Mouse (Mus musculus) limb, embryonic 12.5 days (tissue): Measurements from ENCODE around the gene Smpd3. TPM values are rescaled to one million over a fixed set of nuclear protein-coding genes. Genes with fewer than 3 reads are reported as not detected.
A peak's percentile ranks its signal among the peaks of the same experiment; 100 is the strongest.

ENCODE experiments used
- ATAC-seq: fragments of 200-750 bp; cut with Nextera tagmentation; 2 replicates; pipeline ENCODE4 v1.8.0; 2017; ENCODE audit warnings: low read depth, moderate TSS enrichment; ENCODE audit not compliant: insufficient number of reproducible peaks, insufficient read depth, low FRiP score, low TSS enrichment
- H3K27ac ChIP-seq: fragments of 300-500 bp; sonication (generic); 2 replicates; pipeline ENCODE4 v1.5.1; 2016; ENCODE audit warnings: mild to moderate bottlenecking, moderate library complexity
- H3K27me3 ChIP-seq: fragments of 300-500 bp; sonication (generic); 2 replicates; pipeline ENCODE4 v1.6.1; 2016; ENCODE audit warnings: mild to moderate bottlenecking, moderate library complexity
- H3K36me3 ChIP-seq: fragments of 300-500 bp; sonication (generic); 2 replicates; pipeline ENCODE4 v1.6.1; 2016; ENCODE audit warnings: mild to moderate bottlenecking, moderate library complexity
- H3K4me1 ChIP-seq: fragments of 300-500 bp; sonication (generic); replicated peaks from 2 replicates; pipeline ENCODE4 v1.6.1; 2016
- H3K4me2 ChIP-seq: fragments of 300-500 bp; sonication (generic); 2 replicates; pipeline ENCODE4 v1.6.1; 2016; ENCODE audit warnings: mild to moderate bottlenecking, moderate library complexity
- H3K4me3 ChIP-seq: fragments of 300-500 bp; sonication (generic); replicated peaks from 2 replicates; pipeline ENCODE4 v1.5.1; 2016; ENCODE audit warnings: mild to moderate bottlenecking
- H3K9ac ChIP-seq: fragments of 300-500 bp; sonication (generic); replicated peaks from 2 replicates; pipeline ENCODE4 v1.6.1; 2016; ENCODE audit warnings: mild to moderate bottlenecking, moderate library complexity
- H3K9me3 ChIP-seq: fragments of 300-500 bp; sonication (generic); 2 replicates; pipeline ENCODE4 v1.6.1; 2016; ENCODE audit warnings: mild to moderate bottlenecking, moderate library complexity
- WGBS: fragments of 180-500 bp; shearing (Covaris S2); methylation state at CpG from one replicate; pipeline ENCODE4 v1.1.7; 2016; 5-methylcytosine and 5-hydroxymethylcytosine counted together
- polyA plus RNA-seq: library from polyadenylated mRNA; unstranded; fragments of >200 nt; fragmentation: Nextera tagmentation; extraction: Ambion mirVana; gene quantifications from 2 replicates; pipeline ENCODE4 v1.2.1, GENCODE M21; 2016

Smpd3 gene
- polyA plus RNA-seq, 1 experiment from 2014 or later = 0.46 TPM

GRCm38 (mm10) chr8:106265398-106265797, 72.4 kb downstream of the Smpd3 start:
- ATAC-seq = no peak
- no peaks in the 10 kb centered on the region for H3K27me3 ChIP-seq
- 84% methylated on average over 17 of the region's 17 CpGs for WGBS
- H3K4me2 ChIP-seq = no peak overlapping the region
- no peaks in the 10 kb centered on the region for H3K36me3 ChIP-seq
- no peak overlapping the region for H3K9ac ChIP-seq
- H3K4me3 ChIP-seq = no peak overlapping the region
- no peaks in the 10 kb centered on the region for H3K9me3 ChIP-seq
- H3K27ac ChIP-seq = no peak overlapping the region
- H3K4me1 ChIP-seq = peaks cover 6% of the 10 kb centered on the region

- Histone ChIP-seq H3K4me1 (no peaks in the 10 kb centered on the region), H3K9me3 (no peaks in the 10 kb centered on the region), H3K27ac (no peak overlapping the region), H3K4me2 (no peak overlapping the region), H3K9ac (no peak overlapping the region), H3K4me3 (no peak overlapping the region), H3K27me3 (no peaks in the 10 kb centered on the region), H3K36me3 (peaks cover 10% of the 10 kb centered on the region)
- no peak for ATAC-seq
- WGBS = 81% methylated on average over 4 of the region's 4 CpGs
Observed at GRCm38 (mm10) chr8:106263928-106264327, 73.9 kb downstream of the Smpd3 start.

GRCm38 (mm10) chr8:106262343-106262742, 75.4 kb downstream of the Smpd3 start:
- H3K4me2 ChIP-seq = no peak overlapping the region
- no peak overlapping the region for H3K9ac ChIP-seq
- peaks cover 19% of the 10 kb centered on the region for H3K36me3 ChIP-seq
- 79% methylated on average over 5 of the region's 5 CpGs for WGBS
- no peak overlapping the region for H3K27ac ChIP-seq
- H3K4me1 ChIP-seq = no peaks in the 10 kb centered on the region
- H3K4me3 ChIP-seq = no peak overlapping the region
- ATAC-seq = no peak
- no peaks in the 10 kb centered on the region for H3K9me3 ChIP-seq
- no peaks in the 10 kb centered on the region for H3K27me3 ChIP-seq

GRCm38 (mm10) chr8:106260894-106261293, 76.9 kb downstream of the Smpd3 start:
- Histone ChIP-seq H3K9me3 (no peaks in the 10 kb centered on the region), H3K36me3 (peaks cover 19% of the 10 kb centered on the region), H3K4me2 (no peak overlapping the region), H3K27ac (no peak overlapping the region), H3K27me3 (no peaks in the 10 kb centered on the region), H3K4me3 (no peak overlapping the region), H3K9ac (no peak overlapping the region), H3K4me1 (no peaks in the 10 kb centered on the region)
- WGBS = 89% methylated on average over 4 of the region's 4 CpGs
- ATAC-seq = no peak

- WGBS = 91% methylated on average over 10 of the region's 10 CpGs
- Histone ChIP-seq H3K9ac (no peak overlapping the region), H3K27ac (no peak overlapping the region), H3K27me3 (no peaks in the 10 kb centered on the region), H3K4me1 (no peaks in the 10 kb centered on the region), H3K9me3 (no peaks in the 10 kb centered on the region), H3K4me2 (no peak overlapping the region), H3K4me3 (no peak overlapping the region), H3K36me3 (peaks cover 21% of the 10 kb centered on the region)
- ATAC-seq = no peak
Observed at GRCm38 (mm10) chr8:106259579-106260255, 78.1 kb downstream of the Smpd3 start.

- H3K4me1 ChIP-seq = no peaks in the 10 kb centered on the region
- 28% methylated on average over 1 of the region's 1 CpGs for WGBS
- ATAC-seq = no peak
- no peak overlapping the region for H3K9ac ChIP-seq
- no peak overlapping the region for H3K4me3 ChIP-seq
- H3K4me2 ChIP-seq = no peak overlapping the region
- no peak overlapping the region for H3K27ac ChIP-seq
- H3K9me3 ChIP-seq = no peaks in the 10 kb centered on the region
- no peaks in the 10 kb centered on the region for H3K27me3 ChIP-seq
- peaks cover 32% of the 10 kb centered on the region for H3K36me3 ChIP-seq
Observed at GRCm38 (mm10) chr8:106258169-106258568, 79.6 kb downstream of the Smpd3 start.

GRCm38 (mm10) chr8:106250186-106250585, 87.6 kb downstream of the Smpd3 start:
- H3K27me3 ChIP-seq = no peaks in the 10 kb centered on the region
- H3K27ac ChIP-seq = no peak overlapping the region
- H3K4me3 ChIP-seq = no peak overlapping the region
- H3K4me1 ChIP-seq = no peaks in the 10 kb centered on the region
- no peak overlapping the region for H3K4me2 ChIP-seq
- no peak overlapping the region for H3K9ac ChIP-seq
- peaks cover 90% of the 10 kb centered on the region for H3K36me3 ChIP-seq
- ATAC-seq = no peak
- 71% methylated on average over 4 of the region's 4 CpGs for WGBS
- no peaks in the 10 kb centered on the region for H3K9me3 ChIP-seq

GRCm38 (mm10) chr8:106237106-106237505, 100.7 kb downstream of the Smpd3 start:
- 90% methylated on average over 5 of the region's 5 CpGs for WGBS
- no peaks in the 10 kb centered on the region for H3K9me3 ChIP-seq
- H3K27me3 ChIP-seq = no peaks in the 10 kb centered on the region
- no peak overlapping the region for H3K9ac ChIP-seq
- H3K4me1 ChIP-seq = no peaks in the 10 kb centered on the region
- H3K36me3 ChIP-seq = peaks cover 87% of the 10 kb centered on the region
- no peak for ATAC-seq
- no peak overlapping the region for H3K27ac ChIP-seq
- no peak overlapping the region for H3K4me2 ChIP-seq
- H3K4me3 ChIP-seq = no peak overlapping the region

GRCm38 (mm10) chr8:106234567-106235261, 103.1 kb downstream of the Smpd3 start:
- Histone ChIP-seq H3K27me3 (no peaks in the 10 kb centered on the region), H3K4me1 (0 out of 2 replicates have a peak, but pooled peaks cover 6% of the 10 kb centered on the region), H3K36me3 (peaks cover 84% of the 10 kb centered on the region), H3K9me3 (no peaks in the 10 kb centered on the region), H3K9ac (no peak overlapping the region), H3K4me3 (no peak overlapping the region), H3K27ac (no peak overlapping the region), H3K4me2 (no peak overlapping the region)
- no peak for ATAC-seq
- WGBS = 91% methylated on average over 17 of the region's 17 CpGs

GRCm38 (mm10) chr8:106232751-106233150, 105.0 kb downstream of the Smpd3 start:
- 70% methylated on average over 3 of the region's 3 CpGs for WGBS

GRCm38 (mm10) chr8:106231536-106231935, 106.3 kb downstream of the Smpd3 start:
- 79% methylated on average over 7 of the region's 7 CpGs for WGBS
- H3K27ac ChIP-seq = peak overlapping the region; percentile 7; the same call in 1 of the 2 replicates
- H3K4me1 ChIP-seq = 0 out of 2 replicates have a peak, but pooled peaks cover 6% of the 10 kb centered on the region
- ATAC-seq = no peak
- H3K9ac ChIP-seq = no peak overlapping the region
- H3K4me3 ChIP-seq = no peak overlapping the region
- no peaks in the 10 kb centered on the region for H3K9me3 ChIP-seq
- H3K27me3 ChIP-seq = no peaks in the 10 kb centered on the region
- peaks cover 83% of the 10 kb centered on the region for H3K36me3 ChIP-seq
- no peak overlapping the region for H3K4me2 ChIP-seq

More at GRCm38 (mm10) chr8:106232751-106233150, 105.0 kb downstream of the Smpd3 start:
- H3K36me3 ChIP-seq = peaks cover 84% of the 10 kb centered on the region
- H3K27ac ChIP-seq = no peak overlapping the region
- H3K9ac ChIP-seq = no peak overlapping the region
- H3K9me3 ChIP-seq = no peaks in the 10 kb centered on the region
- H3K4me3 ChIP-seq = no peak overlapping the region
- ATAC-seq = no peak
- no peaks in the 10 kb centered on the region for H3K27me3 ChIP-seq
- H3K4me2 ChIP-seq = no peak overlapping the region
- 0 out of 2 replicates have a peak, but pooled peaks cover 6% of the 10 kb centered on the region for H3K4me1 ChIP-seq
